Mouse (Mus musculus) ES-E14 (cell line): ENCODE data around the gene Alad.

Source experiments
- CHD2 ChIP-seq: IDR thresholded peaks from 2 replicates; pipeline ENCODE4 v1.6.1; 2014; ENCODE audit warnings: mild to moderate bottlenecking, low read depth, low read length, inconsistent platforms
- HCFC1 ChIP-seq: IDR thresholded peaks from 2 replicates; pipeline ENCODE4 v1.6.1; 2012; ENCODE audit warnings: low read length, inconsistent platforms, borderline replicate concordance; ENCODE audit not compliant: insufficient read depth
- MAFK ChIP-seq: IDR thresholded peaks from 2 replicates; pipeline ENCODE4 v1.6.1; 2014; ENCODE audit warnings: mild to moderate bottlenecking, low read depth, low read length, inconsistent platforms; ENCODE audit not compliant: insufficient read depth
- ZC3H11A ChIP-seq: IDR thresholded peaks from 2 replicates; pipeline ENCODE4 v1.6.1; 2012; ENCODE audit warnings: low read depth, mild to moderate bottlenecking, inconsistent platforms, low read length, borderline replicate concordance

DNA sequence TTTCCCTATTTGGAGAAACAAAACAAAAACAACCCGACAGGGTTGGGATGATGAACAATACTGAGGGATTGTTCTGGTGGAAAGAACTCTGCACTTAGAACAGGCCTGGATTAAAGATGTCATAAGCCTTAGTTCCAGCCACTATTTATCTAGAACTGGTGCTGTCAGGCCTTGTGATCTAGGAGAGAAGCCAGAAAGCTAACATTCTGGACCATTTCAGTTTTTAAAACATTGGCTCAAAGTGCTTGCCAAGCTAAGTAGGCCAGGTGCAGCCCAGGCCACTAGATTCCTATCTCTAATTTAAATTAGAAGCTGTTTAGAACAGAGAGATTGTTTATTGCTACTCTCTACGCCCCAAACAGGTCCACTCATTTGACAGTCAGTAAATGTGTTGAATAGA, 6.5 kb upstream of the Alad start:
- no peak for TF ChIP-seq HCFC1
- TF ChIP-seq MAFK, result no peak
- no peak for TF ChIP-seq ZC3H11A
- no peak for TF ChIP-seq CHD2
